Mouse (Mus musculus): ENCODE results near the gene Nkain1. TPM values are rescaled to one million over a fixed set of nuclear protein-coding genes. Genes with fewer than 3 reads are reported as not detected.
A peak's percentile ranks its signal among the peaks of the same experiment; 100 is the strongest.

The Nkain1 gene
- total and polyA plus RNA-seq, 3 experiments, result not detected

GRCm38 (mm10) chr4:130556224-130556623 is 17.7 kb downstream of the Nkain1 start:
- H3K4me3 ChIP-seq (ENCODE audit: low read depth, low read length), result no peak overlapping the region

GRCm38 (mm10) chr4:130553121-130553448 is 20.9 kb downstream of the Nkain1 start:
- no peak for TF ChIP-seq CTCF (IDR thresholded peaks at IDR 0.05; ENCODE audit: low read depth, low read length)
- TF ChIP-seq GATA1 (IDR thresholded peaks at IDR 0.05; ENCODE audit: borderline replicate concordance, low read length), result no peak
- no peak for TF ChIP-seq POLR2AphosphoS5 (IDR thresholded peaks at IDR 0.05; ENCODE audit: insufficient replicate concordance, low read depth, low read length)
- no peak for TF ChIP-seq TAL1 (conservative IDR thresholded peaks at IDR 0.05; ENCODE audit: low read depth, low read length)
- TF ChIP-seq GATA2 (IDR thresholded peaks at IDR 0.05; ENCODE audit: borderline replicate concordance, low read depth, low read length), result no peak
- no peaks in the 10 kb centered on the region for H3K36me3 ChIP-seq (replicated peaks)
- ATAC-seq (ENCODE audit: extremely low read depth, insufficient number of reproducible peaks, low FRiP score, poor library complexity, severe bottlenecking), result no peak
- DNase-seq (ENCODE audit: low spot score), result no peak
- peaks cover 3% of the 10 kb centered on the region for H3K9me3 ChIP-seq (replicated peaks)
- peaks cover 24% of the 10 kb centered on the region for H3K27me3 ChIP-seq (ENCODE audit: insufficient read depth, low read length)
- no peaks in the 10 kb centered on the region for H3K4me1 ChIP-seq (ENCODE audit: insufficient read depth, low read depth, low read length)
- no peak overlapping the region for H3K4me3 ChIP-seq (ENCODE audit: low read depth, low read length)

More at GRCm38 (mm10) chr4:130556224-130556623, 17.7 kb downstream of the Nkain1 start:
- TF ChIP-seq CTCF (IDR thresholded peaks at IDR 0.05; ENCODE audit: low read depth, low read length) (no peak), POLR2AphosphoS5 (IDR thresholded peaks at IDR 0.05; ENCODE audit: insufficient replicate concordance, low read depth, low read length) (no peak), GATA1 (IDR thresholded peaks at IDR 0.05; ENCODE audit: borderline replicate concordance, low read length) (no peak), GATA2 (IDR thresholded peaks at IDR 0.05; ENCODE audit: borderline replicate concordance, low read depth, low read length) (no peak), TAL1 (conservative IDR thresholded peaks at IDR 0.05; ENCODE audit: low read depth, low read length) (no peak)
- H3K27me3 ChIP-seq (ENCODE audit: insufficient read depth, low read length), result peaks cover 30% of the 10 kb centered on the region
- DNase-seq (ENCODE audit: low spot score) (no peak), ATAC-seq (ENCODE audit: extremely low read depth, insufficient number of reproducible peaks, low FRiP score, poor library complexity, severe bottlenecking) (no peak)
- no peaks in the 10 kb centered on the region for H3K36me3 ChIP-seq (replicated peaks)
- H3K9me3 ChIP-seq (replicated peaks), result no peaks in the 10 kb centered on the region
- no peaks in the 10 kb centered on the region for H3K4me1 ChIP-seq (ENCODE audit: insufficient read depth, low read depth, low read length)

GRCm38 (mm10) chr4:130552312-130553120 is 21.5 kb downstream of the Nkain1 start:
- TF ChIP-seq GATA2 (IDR thresholded peaks at IDR 0.05; ENCODE audit: borderline replicate concordance, low read depth, low read length), result no peak
- no peak for TF ChIP-seq CTCF (IDR thresholded peaks at IDR 0.05; ENCODE audit: low read depth, low read length)
- no peak for TF ChIP-seq POLR2AphosphoS5 (IDR thresholded peaks at IDR 0.05; ENCODE audit: insufficient replicate concordance, low read depth, low read length)
- TF ChIP-seq GATA1 (IDR thresholded peaks at IDR 0.05; ENCODE audit: borderline replicate concordance, low read length), result no peak
- no peak overlapping the region for H3K4me3 ChIP-seq (ENCODE audit: low read depth, low read length)
- no peaks in the 10 kb centered on the region for H3K4me1 ChIP-seq (ENCODE audit: insufficient read depth, low read depth, low read length)
- peaks cover 20% of the 10 kb centered on the region for H3K27me3 ChIP-seq (ENCODE audit: insufficient read depth, low read length)
- DNase-seq (ENCODE audit: low spot score) (no peak), ATAC-seq (ENCODE audit: extremely low read depth, insufficient number of reproducible peaks, low FRiP score, poor library complexity, severe bottlenecking) (no peak)
- peaks cover 3% of the 10 kb centered on the region for H3K9me3 ChIP-seq (replicated peaks)
- H3K36me3 ChIP-seq (replicated peaks), result no peaks in the 10 kb centered on the region

- DNase-seq (ENCODE audit: low spot score) (no peak), ATAC-seq (ENCODE audit: extremely low read depth, insufficient number of reproducible peaks, low FRiP score, poor library complexity, severe bottlenecking) (no peak)
- Histone ChIP-seq H3K27me3 (ENCODE audit: insufficient read depth, low read length) (peaks cover 22% of the 10 kb centered on the region), H3K4me1 (ENCODE audit: insufficient read depth, low read depth, low read length) (no peaks in the 10 kb centered on the region), H3K4me3 (ENCODE audit: low read depth, low read length) (no peak overlapping the region), H3K36me3 (replicated peaks) (no peaks in the 10 kb centered on the region), H3K9me3 (replicated peaks) (peaks cover 3% of the 10 kb centered on the region)
- TF ChIP-seq TAL1 (conservative IDR thresholded peaks at IDR 0.05; ENCODE audit: low read depth, low read length) (no peak), GATA2 (IDR thresholded peaks at IDR 0.05; ENCODE audit: borderline replicate concordance, low read depth, low read length) (no peak), GATA1 (IDR thresholded peaks at IDR 0.05; ENCODE audit: borderline replicate concordance, low read length) (no peak), POLR2AphosphoS5 (IDR thresholded peaks at IDR 0.05; ENCODE audit: insufficient replicate concordance, low read depth, low read length) (no peak), CTCF (IDR thresholded peaks at IDR 0.05; ENCODE audit: low read depth, low read length) (no peak)
These were observed 23.5 kb downstream of the Nkain1 start for GRCm38 (mm10) chr4:130550511-130550910.

GRCm38 (mm10) chr4:130549189-130549588 is 24.8 kb downstream of the Nkain1 start:
- H3K4me1 ChIP-seq (ENCODE audit: insufficient read depth, low read depth, low read length), result no peaks in the 10 kb centered on the region

GRCm38 (mm10) chr4:130546798-130547562 is 27.0 kb downstream of the Nkain1 start:
- peaks cover 7% of the 10 kb centered on the region for H3K27me3 ChIP-seq (ENCODE audit: insufficient read depth, low read length)
- no peak for TF ChIP-seq CTCF (IDR thresholded peaks at IDR 0.05; ENCODE audit: low read depth, low read length)
- TF ChIP-seq POLR2AphosphoS5 (IDR thresholded peaks at IDR 0.05; ENCODE audit: insufficient replicate concordance, low read depth, low read length), result no peak
- TF ChIP-seq GATA1 (IDR thresholded peaks at IDR 0.05; ENCODE audit: borderline replicate concordance, low read length), result no peak
- TF ChIP-seq GATA2 (IDR thresholded peaks at IDR 0.05; ENCODE audit: borderline replicate concordance, low read depth, low read length), result no peak
- no peak for TF ChIP-seq TAL1 (conservative IDR thresholded peaks at IDR 0.05; ENCODE audit: low read depth, low read length)
- no peaks in the 10 kb centered on the region for H3K4me1 ChIP-seq (ENCODE audit: insufficient read depth, low read depth, low read length)
- H3K36me3 ChIP-seq (replicated peaks), result no peaks in the 10 kb centered on the region
- no peak overlapping the region for H3K4me3 ChIP-seq (ENCODE audit: low read depth, low read length)
- no peak for ATAC-seq (ENCODE audit: extremely low read depth, insufficient number of reproducible peaks, low FRiP score, poor library complexity, severe bottlenecking)
- H3K9me3 ChIP-seq (replicated peaks), result peaks cover 3% of the 10 kb centered on the region
- DNase-seq (ENCODE audit: low spot score), result no peak

More at GRCm38 (mm10) chr4:130549189-130549588, 24.8 kb downstream of the Nkain1 start:
- Histone ChIP-seq H3K36me3 (replicated peaks) (no peaks in the 10 kb centered on the region), H3K27me3 (ENCODE audit: insufficient read depth, low read length) (peaks cover 16% of the 10 kb centered on the region; the same call in 1 of the 2 replicates), H3K9me3 (replicated peaks) (peaks cover 3% of the 10 kb centered on the region), H3K4me3 (ENCODE audit: low read depth, low read length) (no peak overlapping the region)
- DNase-seq (ENCODE audit: low spot score) (no peak), ATAC-seq (ENCODE audit: extremely low read depth, insufficient number of reproducible peaks, low FRiP score, poor library complexity, severe bottlenecking) (no peak)
- TF ChIP-seq CTCF (IDR thresholded peaks at IDR 0.05; ENCODE audit: low read depth, low read length) (peak; percentile 33; the same call in 1 of the 2 replicates), GATA1 (IDR thresholded peaks at IDR 0.05; ENCODE audit: borderline replicate concordance, low read length) (no peak)

Measured in G1E (cell line).